Mouse (Mus musculus) kidney, postnatal 25 days (tissue): ENCODE data around the gene Snrpa1.

Source experiments
- DNase-seq, 2 experiments: peaks; one replicate each; pipeline ENCODE4 v3.0.0; 2021; ENCODE audit warnings: mixed read lengths in 2 of 2

Gene Snrpa1

GRCm38 (mm10) chr7:66080231-66080613 lies 21.4 kb downstream of the Snrpa1 start:
- DNase-seq: no peak

- DNase-seq: no peak
Observed at GRCm38 (mm10) chr7:66083757-66084156, 25.0 kb downstream of the Snrpa1 start.

- no peak for DNase-seq
Observed at GRCm38 (mm10) chr7:66084546-66084945, 25.7 kb downstream of the Snrpa1 start.

- DNase-seq: no peak
Observed at GRCm38 (mm10) chr7:66087652-66088051, 28.8 kb downstream of the Snrpa1 start.

GRCm38 (mm10) chr7:66088077-66088476 lies 29.3 kb downstream of the Snrpa1 start:
- no peak for DNase-seq

GRCm38 (mm10) chr7:66090676-66091190 lies 31.9 kb downstream of the Snrpa1 start:
- peak; percentile 25 to 41 for DNase-seq

GRCm38 (mm10) chr7:66091553-66091952 lies 32.8 kb downstream of the Snrpa1 start:
- DNase-seq: no peak

- no peak for DNase-seq
Observed at GRCm38 (mm10) chr7:66092656-66093055, 33.9 kb downstream of the Snrpa1 start.

GRCm38 (mm10) chr7:66094141-66094540 lies 35.3 kb downstream of the Snrpa1 start:
- peak; percentile 39 to 50 for DNase-seq

GRCm38 (mm10) chr7:66098803-66099202 lies 40.0 kb downstream of the Snrpa1 start:
- no peak for DNase-seq

- DNase-seq: peak in 1 of 2 experiments; percentile 40
Observed at GRCm38 (mm10) chr7:66101866-66102265, 43.1 kb downstream of the Snrpa1 start.

- DNase-seq: no peak
Observed at GRCm38 (mm10) chr7:66104531-66104930, 45.7 kb downstream of the Snrpa1 start.

- DNase-seq: no peak
Observed at GRCm38 (mm10) chr7:66105771-66106170, 47.0 kb downstream of the Snrpa1 start.

GRCm38 (mm10) chr7:66106581-66107056 lies 47.8 kb downstream of the Snrpa1 start:
- DNase-seq: peak; percentile 26 to 36

- DNase-seq: peak in 1 of 2 experiments; percentile 38
Observed at GRCm38 (mm10) chr7:66107206-66107605, 48.4 kb downstream of the Snrpa1 start.

GRCm38 (mm10) chr7:66107930-66108329 lies 49.1 kb downstream of the Snrpa1 start:
- DNase-seq: peak; percentile 51 to 54

GRCm38 (mm10) chr7:66108961-66109854 lies 50.4 kb downstream of the Snrpa1 start, which contains the start of gene Chsy1:
Gene Chsy1 (plus strand): TSS chr7:66109515.
- peak; percentile 86 to 95 for DNase-seq

GRCm38 (mm10) chr7:66109855-66110635 lies 51.2 kb downstream of the Snrpa1 start:
- peak; percentile 31 to 53 for DNase-seq

- no peak for DNase-seq
Observed at GRCm38 (mm10) chr7:66110636-66111112, 51.9 kb downstream of the Snrpa1 start.

- DNase-seq: no peak
Observed at GRCm38 (mm10) chr7:66111211-66111610, 52.4 kb downstream of the Snrpa1 start.

- no peak for DNase-seq
Observed at GRCm38 (mm10) chr7:66113561-66113960, 54.8 kb downstream of the Snrpa1 start.

GRCm38 (mm10) chr7:66115821-66116343 lies 57.1 kb downstream of the Snrpa1 start:
- DNase-seq: no peak
